Mouse (Mus musculus): ENCODE data around the gene Ulk4. TPM values are rescaled to one million over a fixed set of nuclear protein-coding genes. Genes with fewer than 3 reads are reported as not detected.

The Ulk4 gene
- polyA plus RNA-seq, 1 experiment from 2014 or later, result 145 TPM

DNA sequence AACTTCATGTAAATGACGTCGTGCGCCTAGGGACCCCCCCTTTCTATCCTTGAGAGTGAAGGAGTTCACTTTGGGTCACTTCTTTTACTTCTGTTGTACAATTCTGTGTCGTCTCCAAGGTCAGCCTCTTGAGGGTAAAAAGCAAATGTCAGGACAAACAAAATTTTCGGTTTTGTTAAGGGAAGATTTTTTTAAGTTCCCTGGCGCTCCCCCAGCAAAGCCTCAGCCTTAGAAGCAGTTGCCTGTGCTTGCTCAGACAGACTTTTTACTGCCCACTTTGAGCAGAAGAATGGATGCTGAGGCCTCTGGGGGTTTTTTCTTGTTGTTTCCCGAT, 21.0 kb upstream of the Ulk4 start:
- no peaks in the 10 kb centered on the region for H3K9me3 ChIP-seq (replicated peaks)
- WGBS, result 4% methylated on average over 7 of the region's 7 CpGs

DNA sequence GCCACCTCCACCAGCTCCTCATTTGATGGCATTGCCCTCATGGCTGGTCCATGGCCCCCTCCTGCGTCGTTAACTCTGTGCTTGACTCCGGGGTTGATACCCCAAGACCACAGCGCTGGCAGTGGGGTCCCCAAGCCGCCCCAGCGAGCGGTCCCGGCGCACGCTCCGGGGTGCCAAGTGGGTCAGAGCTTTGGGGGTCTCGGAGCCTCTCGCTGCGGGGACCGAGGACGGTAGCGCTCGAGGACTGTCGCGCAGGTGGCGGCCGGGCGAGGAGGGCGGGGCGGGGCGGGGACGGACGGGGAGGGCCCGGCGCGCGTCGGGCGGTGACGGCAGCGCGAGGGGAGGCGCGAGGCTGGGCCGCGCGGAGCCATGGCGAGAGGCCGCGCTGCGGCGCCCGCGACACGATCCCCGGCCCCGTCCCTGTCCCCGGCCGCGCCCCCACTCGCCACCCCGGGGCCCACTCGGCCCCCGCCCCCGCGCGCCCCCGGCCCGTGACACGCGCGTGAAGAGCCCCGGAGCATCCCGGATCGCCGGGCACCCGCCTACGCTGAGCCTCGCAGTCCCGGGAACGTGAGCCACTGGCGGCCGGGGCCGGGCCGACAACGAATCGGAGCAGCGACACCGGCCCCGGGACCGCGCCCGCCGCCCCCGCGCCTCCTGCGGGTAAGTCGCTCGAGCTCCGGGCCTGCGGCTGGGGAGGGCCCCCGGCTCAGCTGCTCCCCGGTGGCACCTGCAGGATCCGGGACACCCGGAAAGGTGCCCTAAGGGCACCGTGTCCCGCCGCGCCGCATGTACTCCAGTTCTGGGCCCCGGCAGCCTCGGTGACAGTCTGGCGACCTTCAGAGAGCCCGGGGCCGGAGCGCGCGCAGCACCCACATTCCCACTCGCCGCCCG, 20.4 kb upstream of the Ulk4 start, which contains the start of gene Trak1:
Gene Trak1 (plus strand): TSS at position 332 of the 894 bp plus-strand sequence.
- H3K36me3 ChIP-seq, result no peaks in the 10 kb centered on the region
- H3K4me3 ChIP-seq (replicated peaks), result peak within 1 kb of the TSS; percentile 68
- under 1% methylated on average over 91 of the region's 116 CpGs for WGBS
- ATAC-seq (replicated peaks; ENCODE audit: low FRiP score), result peak; percentile 85
- H3K27ac ChIP-seq, result peak within 1 kb of the TSS; percentile 42; the same call in 1 of the 2 replicates
- H3K9me3 ChIP-seq (replicated peaks), result no peaks in the 10 kb centered on the region
- peak within 1 kb of the TSS; percentile 97 for H3K4me2 ChIP-seq
- peak within 1 kb of the TSS; percentile 73 for H3K9ac ChIP-seq
- H3K27me3 ChIP-seq, result peaks cover 18% of the 10 kb centered on the region
- H3K4me1 ChIP-seq, result peaks cover 40% of the 10 kb centered on the region

More for the DNA sequence above, 21.0 kb upstream of the Ulk4 start:
- H3K27ac ChIP-seq, result peak overlapping the region; percentile 42; the same call in 1 of the 2 replicates
- peak overlapping the region; percentile 97 for H3K4me2 ChIP-seq
- H3K36me3 ChIP-seq, result no peaks in the 10 kb centered on the region
- no peak for ATAC-seq (replicated peaks; ENCODE audit: low FRiP score)
- peaks cover 43% of the 10 kb centered on the region for H3K4me1 ChIP-seq
- H3K9ac ChIP-seq, result peak overlapping the region; percentile 73
- peak overlapping the region; percentile 68 for H3K4me3 ChIP-seq (replicated peaks)
- peaks cover 18% of the 10 kb centered on the region for H3K27me3 ChIP-seq

DNA sequence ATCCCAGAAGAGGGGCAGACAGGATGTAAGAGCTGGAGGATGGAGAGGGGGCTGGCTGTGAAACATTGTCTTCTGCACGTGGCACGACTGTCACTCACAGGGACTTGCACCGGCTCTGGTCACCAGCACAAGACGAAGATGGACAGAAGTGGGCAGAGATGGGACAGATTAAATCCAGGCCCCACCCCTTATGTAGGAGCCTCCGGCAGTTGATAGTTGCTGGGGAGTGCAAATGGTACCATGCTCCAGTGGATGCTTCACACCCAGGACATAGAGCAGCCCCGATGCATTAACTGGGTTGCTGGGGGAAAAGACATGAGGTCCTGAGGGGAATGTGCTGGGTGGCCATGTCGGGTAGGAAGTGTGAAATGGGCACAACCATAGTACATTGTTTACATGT, 18.2 kb upstream of the Ulk4 start:
- Histone ChIP-seq H3K9me3 (replicated peaks) (no peaks in the 10 kb centered on the region; the same call in 1 of the 2 replicates), H3K27ac (no peak overlapping the region), H3K27me3 (peaks cover 18% of the 10 kb centered on the region), H3K36me3 (no peaks in the 10 kb centered on the region), H3K4me2 (no peak overlapping the region), H3K4me3 (replicated peaks) (no peak overlapping the region), H3K4me1 (peaks cover 27% of the 10 kb centered on the region), H3K9ac (no peak overlapping the region)
- WGBS, result 61% methylated on average over 7 of the region's 7 CpGs
- ATAC-seq (replicated peaks; ENCODE audit: low FRiP score), result no peak

DNA sequence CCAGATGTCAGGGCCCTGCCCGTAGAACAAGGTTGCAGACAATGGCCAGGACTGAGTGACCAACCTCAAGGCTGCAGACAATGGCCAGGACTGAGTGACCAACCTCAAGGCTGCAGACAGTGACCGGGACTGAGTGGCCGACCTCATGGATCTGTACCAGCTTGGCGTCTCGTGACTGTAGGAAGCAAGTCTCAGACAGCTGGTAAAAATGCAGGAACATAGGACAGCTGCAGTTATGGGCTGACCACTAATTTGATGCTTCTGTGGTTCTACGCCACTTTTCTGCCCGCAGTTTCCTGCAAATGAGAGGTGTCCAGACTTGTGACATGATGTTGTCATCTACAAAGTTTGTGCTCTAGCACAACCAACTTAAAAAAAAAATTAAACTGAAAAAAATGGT, 16.2 kb upstream of the Ulk4 start:
- ATAC-seq (replicated peaks; ENCODE audit: low FRiP score), result no peak
- H3K4me3 ChIP-seq (replicated peaks), result no peak overlapping the region
- no peak overlapping the region for H3K9ac ChIP-seq
- no peak overlapping the region for H3K27ac ChIP-seq
- H3K4me2 ChIP-seq, result no peak overlapping the region
- peaks cover 18% of the 10 kb centered on the region for H3K27me3 ChIP-seq
- no peaks in the 10 kb centered on the region for H3K36me3 ChIP-seq
- 80% methylated on average over 7 of the region's 7 CpGs for WGBS
- H3K9me3 ChIP-seq (replicated peaks), result no peaks in the 10 kb centered on the region; the same call in 1 of the 2 replicates
- peaks cover 7% of the 10 kb centered on the region for H3K4me1 ChIP-seq

DNA sequence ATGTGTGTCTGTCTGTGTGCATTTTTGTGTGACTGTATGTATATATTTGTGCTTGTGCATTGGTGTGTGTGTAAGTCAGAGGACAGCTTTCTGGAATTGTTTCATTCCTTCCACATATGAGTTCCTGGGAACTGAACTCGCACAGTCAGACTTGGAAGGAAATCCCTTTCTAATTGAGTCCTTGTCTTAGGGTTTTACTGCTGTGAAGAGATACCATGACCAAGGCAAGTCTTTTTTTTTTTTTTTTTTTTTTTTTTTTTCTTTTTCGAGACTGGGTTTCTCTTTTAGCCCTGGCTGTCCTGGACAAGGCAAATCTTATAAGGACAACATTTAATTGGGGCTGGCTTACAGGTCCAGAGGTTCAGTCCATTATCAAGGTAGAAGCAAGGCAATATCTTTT, 14.3 kb upstream of the Ulk4 start:
- no peak overlapping the region for H3K4me2 ChIP-seq
- H3K27ac ChIP-seq, result no peak overlapping the region
- H3K4me3 ChIP-seq (replicated peaks), result no peak overlapping the region
- no peak for ATAC-seq (replicated peaks; ENCODE audit: low FRiP score)
- H3K9me3 ChIP-seq (replicated peaks), result no peaks in the 10 kb centered on the region; the same call in 1 of the 2 replicates
- peaks cover 2% of the 10 kb centered on the region for H3K4me1 ChIP-seq
- H3K27me3 ChIP-seq, result peaks cover 13% of the 10 kb centered on the region
- H3K9ac ChIP-seq, result no peak overlapping the region
- WGBS, result 76% methylated on average over 2 of the region's 2 CpGs
- H3K36me3 ChIP-seq, result no peaks in the 10 kb centered on the region

DNA sequence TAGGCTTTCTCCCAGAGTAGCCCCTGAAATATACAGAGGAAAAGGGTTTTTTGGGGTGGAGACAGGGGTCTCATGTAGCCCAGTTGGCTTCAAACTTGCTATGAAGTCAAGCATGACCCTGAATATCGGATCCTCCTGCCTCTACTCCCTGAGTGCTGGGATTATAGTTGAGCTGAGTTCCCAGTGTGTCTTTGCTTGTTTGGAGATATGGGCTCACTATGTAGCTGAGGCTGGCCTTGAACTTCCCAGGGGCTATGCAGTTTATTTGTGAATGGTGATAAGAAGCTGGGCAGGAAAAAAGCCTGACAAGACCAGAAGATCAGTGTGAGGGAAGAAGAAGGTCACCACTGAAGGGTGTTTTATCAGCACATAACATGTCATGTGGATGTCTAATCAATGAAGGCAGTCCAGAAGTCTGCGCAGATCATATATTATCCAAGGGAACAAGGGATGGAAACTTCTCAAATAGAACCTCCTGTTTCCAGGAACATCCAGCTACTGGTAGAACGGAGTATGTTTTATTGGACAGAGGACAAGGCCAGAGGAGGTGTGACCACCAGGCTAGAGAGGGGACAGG, 9.4 kb upstream of the Ulk4 start:
- peak overlapping the region; percentile 27; the same call in 1 of the 2 replicates for H3K9ac ChIP-seq
- H3K9me3 ChIP-seq (replicated peaks), result peaks cover 5% of the 10 kb centered on the region; the same call in 1 of the 2 replicates
- peak overlapping the region; percentile 64 for H3K4me2 ChIP-seq
- H3K4me1 ChIP-seq, result peaks cover 10% of the 10 kb centered on the region
- peak overlapping the region; percentile 73 for H3K27ac ChIP-seq
- peak overlapping the region; percentile 51 for H3K4me3 ChIP-seq (replicated peaks)
- 70% methylated on average over 3 of the region's 3 CpGs for WGBS
- ATAC-seq (replicated peaks; ENCODE audit: low FRiP score), result peak; percentile 52
- no peaks in the 10 kb centered on the region for H3K27me3 ChIP-seq
- H3K36me3 ChIP-seq, result peaks cover 5% of the 10 kb centered on the region; the same call in 1 of the 2 replicates

DNA sequence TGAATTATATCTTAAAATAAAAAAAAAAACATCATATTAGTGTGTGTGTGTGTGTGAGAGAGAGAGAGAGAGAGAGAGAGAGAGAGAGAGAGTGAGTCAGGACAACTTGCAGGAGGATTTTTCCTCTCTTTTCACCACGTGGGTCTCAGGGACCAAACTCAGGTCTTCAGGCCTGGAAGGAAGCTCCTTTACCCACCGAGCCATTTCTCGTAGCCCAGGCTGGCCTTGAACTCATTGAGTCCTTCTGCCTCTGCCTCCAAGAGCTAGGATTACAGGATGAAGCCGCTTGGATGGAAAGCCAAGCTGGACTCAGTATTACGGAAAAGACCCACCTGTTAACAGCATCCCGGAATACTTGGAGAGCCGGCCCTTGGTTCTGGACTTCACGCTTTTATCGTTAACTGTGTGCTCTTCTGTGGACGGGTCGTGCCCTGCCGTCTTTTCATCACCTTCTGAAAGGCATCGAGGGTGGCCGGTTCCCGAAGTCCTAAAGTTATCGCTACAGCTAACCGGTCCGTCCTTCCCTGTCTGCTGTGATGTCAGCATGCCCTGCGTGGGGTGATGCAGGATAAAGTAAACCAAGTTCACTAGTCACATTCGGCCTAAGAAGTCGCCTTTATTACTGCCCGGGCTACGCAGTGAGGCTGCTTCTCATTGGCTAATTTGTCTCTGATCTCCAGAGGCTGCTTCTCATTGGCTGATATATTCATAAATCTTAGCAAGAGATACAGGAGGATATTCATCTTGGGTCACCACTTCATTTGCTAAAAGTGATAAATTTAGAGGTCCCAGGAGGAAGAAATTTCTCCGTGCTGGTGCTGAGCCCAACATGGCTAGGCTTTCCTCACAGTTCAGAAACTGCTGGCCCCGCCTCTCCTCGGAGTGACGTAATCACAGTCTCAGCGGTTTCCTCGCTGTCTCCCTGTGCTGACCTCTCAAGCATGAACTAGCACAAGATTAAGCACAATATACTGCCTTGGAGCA, 8.6 kb upstream of the Ulk4 start:
- Histone ChIP-seq H3K27me3 (no peaks in the 10 kb centered on the region), H3K4me3 (replicated peaks) (peak overlapping the region; percentile 51), H3K9me3 (replicated peaks) (0 out of 2 replicates have a peak, but pooled peaks cover 5% of the 10 kb centered on the region), H3K4me1 (peaks cover 10% of the 10 kb centered on the region), H3K27ac (peak overlapping the region; percentile 73), H3K9ac (peak overlapping the region; percentile 27), H3K4me2 (peak overlapping the region; percentile 64), H3K36me3 (peaks cover 5% of the 10 kb centered on the region; the same call in 1 of the 2 replicates)
- WGBS, result 15% methylated on average over 29 of the region's 29 CpGs
- peak; percentile 91 for ATAC-seq (replicated peaks; ENCODE audit: low FRiP score)

DNA sequence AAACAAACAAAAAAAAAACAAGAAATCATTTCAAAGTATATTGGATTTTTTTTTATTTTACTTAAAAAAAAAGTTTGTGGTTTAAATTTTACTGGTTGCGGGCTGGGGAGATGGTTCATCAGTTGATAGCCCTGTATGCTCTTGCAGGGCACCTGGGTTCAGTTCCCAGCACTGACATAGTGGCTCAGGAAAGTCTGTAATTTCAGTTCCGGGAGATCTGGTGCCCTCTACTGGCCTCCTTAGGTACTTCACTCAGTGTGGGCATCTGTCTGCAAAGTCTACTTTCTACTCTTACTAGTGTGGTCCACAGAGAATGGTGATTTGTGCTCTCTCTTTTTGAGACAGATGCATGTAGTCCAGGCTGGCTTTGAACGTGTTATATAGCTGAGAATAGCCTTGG, 7.4 kb upstream of the Ulk4 start:
- WGBS, result 88% methylated on average over 3 of the region's 3 CpGs

DNA sequence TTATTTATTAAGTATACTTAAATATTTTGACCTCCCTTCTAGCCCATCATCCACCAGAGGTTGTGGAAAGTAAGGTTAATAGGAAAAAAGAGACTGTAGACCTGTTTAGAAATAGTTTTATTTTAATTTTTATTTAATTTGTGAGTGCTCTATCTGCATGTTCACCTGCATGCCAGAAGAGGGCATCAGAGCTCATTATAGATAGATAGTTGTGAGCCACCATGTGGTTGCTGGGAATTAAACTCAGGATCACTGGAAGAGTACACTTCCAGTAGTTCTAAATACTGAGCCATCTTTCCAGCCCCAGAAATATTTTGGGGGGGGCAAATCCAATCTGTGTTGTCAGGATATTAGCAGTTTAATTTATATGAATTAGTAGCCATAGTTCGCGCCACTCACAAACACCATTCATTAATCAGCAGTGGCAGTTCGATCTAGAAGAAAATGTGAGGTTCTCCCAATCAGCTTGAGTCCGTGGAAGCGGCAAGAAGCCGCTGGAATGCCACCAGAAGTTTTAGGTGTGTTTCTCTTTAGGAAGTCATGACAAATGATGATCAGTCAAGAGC, 6.7 kb upstream of the Ulk4 start:
- Histone ChIP-seq H3K4me3 (replicated peaks) (no peak overlapping the region), H3K36me3 (peaks cover 5% of the 10 kb centered on the region; the same call in 1 of the 2 replicates), H3K4me1 (peaks cover 10% of the 10 kb centered on the region), H3K9ac (no peak overlapping the region), H3K27me3 (no peaks in the 10 kb centered on the region), H3K27ac (no peak overlapping the region), H3K4me2 (no peak overlapping the region), H3K9me3 (replicated peaks) (0 out of 2 replicates have a peak, but pooled peaks cover 5% of the 10 kb centered on the region)
- 94% methylated on average over 6 of the region's 6 CpGs for WGBS
- ATAC-seq (replicated peaks; ENCODE audit: low FRiP score), result no peak

More for the DNA sequence above, 7.4 kb upstream of the Ulk4 start:
- ATAC-seq (replicated peaks; ENCODE audit: low FRiP score), result no peak
- Histone ChIP-seq H3K4me1 (peaks cover 10% of the 10 kb centered on the region), H3K27me3 (no peaks in the 10 kb centered on the region), H3K27ac (no peak overlapping the region), H3K4me3 (replicated peaks) (no peak overlapping the region), H3K9ac (no peak overlapping the region), H3K36me3 (peaks cover 5% of the 10 kb centered on the region; the same call in 1 of the 2 replicates), H3K4me2 (no peak overlapping the region), H3K9me3 (replicated peaks) (0 out of 2 replicates have a peak, but pooled peaks cover 5% of the 10 kb centered on the region)

DNA sequence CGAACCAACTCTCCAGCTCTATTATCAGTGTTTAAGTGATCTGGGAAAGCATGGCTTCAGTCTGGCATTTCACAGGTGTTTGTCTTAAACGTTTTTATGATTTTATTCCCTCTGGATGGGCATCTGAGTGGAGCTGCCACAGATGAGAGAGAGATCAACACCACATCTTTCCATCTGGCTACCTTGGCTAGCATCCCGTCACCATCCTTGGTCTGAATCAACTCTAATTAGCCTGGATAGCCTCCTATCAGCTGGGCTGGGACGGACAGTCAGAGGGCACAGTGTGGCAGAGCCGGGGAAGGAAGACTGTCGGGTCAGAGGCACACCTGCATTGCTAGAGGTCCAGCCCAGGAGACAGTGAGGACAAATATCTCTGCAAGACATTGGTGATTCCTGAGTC, 4.9 kb upstream of the Ulk4 start:
- H3K36me3 ChIP-seq, result peaks cover 5% of the 10 kb centered on the region; the same call in 1 of the 2 replicates
- no peak overlapping the region for H3K4me2 ChIP-seq
- H3K27ac ChIP-seq, result no peak overlapping the region
- no peak for ATAC-seq (replicated peaks; ENCODE audit: low FRiP score)
- H3K27me3 ChIP-seq, result no peaks in the 10 kb centered on the region
- 0 out of 2 replicates have a peak, but pooled peaks cover 5% of the 10 kb centered on the region for H3K9me3 ChIP-seq (replicated peaks)
- H3K4me1 ChIP-seq, result peaks cover 20% of the 10 kb centered on the region
- no peak overlapping the region for H3K9ac ChIP-seq
- no peak overlapping the region for H3K4me3 ChIP-seq (replicated peaks)
- 84% methylated on average over 6 of the region's 6 CpGs for WGBS

DNA sequence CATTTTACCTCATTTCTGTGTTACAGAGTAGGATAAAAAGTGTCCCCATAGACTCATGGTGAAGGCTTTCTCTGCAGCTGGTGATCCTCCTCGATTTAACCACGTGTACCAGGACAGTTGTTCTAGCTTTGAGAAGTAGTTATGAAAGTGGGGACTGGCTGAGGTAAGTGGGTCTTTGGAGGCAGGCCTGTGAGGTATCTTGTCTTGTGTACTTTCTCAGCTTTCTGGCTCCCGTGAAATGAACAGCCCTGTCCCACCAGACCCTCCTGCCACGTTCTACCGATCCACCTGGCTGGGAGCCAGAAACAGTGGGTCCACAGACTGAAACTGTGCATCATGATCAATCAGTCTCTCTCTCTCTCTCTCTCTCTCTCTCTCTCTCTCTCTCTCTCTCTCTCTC, 2.2 kb upstream of the Ulk4 start:
- Histone ChIP-seq H3K9ac (no peak overlapping the region), H3K27me3 (no peaks in the 10 kb centered on the region), H3K9me3 (replicated peaks) (0 out of 2 replicates have a peak, but pooled peaks cover 5% of the 10 kb centered on the region), H3K4me2 (no peak overlapping the region), H3K27ac (no peak overlapping the region), H3K4me1 (peaks cover 18% of the 10 kb centered on the region), H3K4me3 (replicated peaks) (no peak overlapping the region), H3K36me3 (peaks cover 5% of the 10 kb centered on the region; the same call in 1 of the 2 replicates)
- 88% methylated on average over 5 of the region's 5 CpGs for WGBS
- ATAC-seq (replicated peaks; ENCODE audit: low FRiP score), result no peak
